Mouse (Mus musculus) embryonic stem cell, embryonic (primary cell): ENCODE measurements at regions not wholly inside any gene's neighbourhood (a gene's known extent, or its start where the extent isn't known, plus 50 kb on each side); places are given as distances from the start of the nearest gene placed in this dataset.

Source experiments
- CTCF ChIA-PET, 4 experiments: fragments of 300-600 bp in 2 of 4; fragments of 350-600 bp in 2 of 4; sonication (Branson Sonifier 250); formaldehyde crosslinking; loops; one replicate each; lab custom pipeline; 2022; ENCODE audit warnings: inconsistent platforms in 2 of 4; lab: Charles Lee
- POLR2A ChIA-PET, 4 experiments: fragments of 300-600 bp in 2 of 4; fragments of 350-600 bp in 2 of 4; sonication (Branson Sonifier 250); formaldehyde crosslinking; loops; one replicate each; lab custom pipeline; 2022; ENCODE audit warnings: antibody characterized with exemption in 4 of 4, inconsistent platforms in 1 of 4; lab: Charles Lee

GRCm38 (mm10) chr4:69781258-69781657 lies 629.0 kb downstream of the Cdk5rap2 start:
- CTCF ChIA-PET, result no interaction called here
- POLR2A ChIA-PET, result no interaction called here

- ChIA-PET POLR2A (no interaction called here), CTCF (no interaction called here)
These were observed 648.4 kb downstream of the Cdk5rap2 start for GRCm38 (mm10) chr4:69761841-69762240.

- POLR2A ChIA-PET, result no interaction called here
These were observed 650.6 kb downstream of the Cdk5rap2 start for GRCm38 (mm10) chr4:69759596-69759995.

GRCm38 (mm10) chr4:69754567-69754966 lies 655.7 kb downstream of the Cdk5rap2 start:
- CTCF ChIA-PET, result interaction anchor here in 1 of 4 experiments (0.6 kb wide), 2 partner anchors 52 to 111 kb away, joined by 3 to 5 read pairs; no protein-coding TSS in a partner anchor
- POLR2A ChIA-PET, result no interaction called here

More at GRCm38 (mm10) chr4:69759596-69759995, 650.6 kb downstream of the Cdk5rap2 start:
- CTCF ChIA-PET, result no interaction called here

GRCm38 (mm10) chr4:69753086-69753485 lies 657.2 kb downstream of the Cdk5rap2 start:
- ChIA-PET CTCF (interaction anchor here in 1 of 4 experiments (0.6 kb wide), 1 partner anchor 144 kb away, joined by 3 read pairs; no protein-coding TSS in a partner anchor), POLR2A (no interaction called here)

GRCm38 (mm10) chr4:69739833-69740510 lies 670.3 kb downstream of the Cdk5rap2 start:
- POLR2A ChIA-PET, result no interaction called here
- CTCF ChIA-PET, result no interaction called here
